10 mouse cellular contexts compared by ENCODE assay signal in genomic region chr6:147099458-147100277, GRCm38 (mm10). TPM values are rescaled to one million over a fixed set of nuclear protein-coding genes. Genes with fewer than 3 reads are reported as not detected.
DNase-seq lines count a peak whose midpoint lies in the region; TF ChIP-seq lines count a peak whose summit lies in the region.
"Had no signal": no experiment of that assay in that cellular context is flagged by ENCODE, and none has a peak within 500 bp of the region (broad histone marks: within the 10 kb centered on the region; RNA-seq: fewer than 3 reads in every experiment).

No protein-coding gene starts in this region.

- in situ Hi-C loops in CH12.LX (cut with MboI; ENCODE audit: low pct_ligation_motif_present, low pct_unique_long_range_greater_than_20kb, low sequenced_read_pairs): loop anchor here (10.0 kb wide), 1 partner anchor 135 kb away; no protein-coding TSS in a partner anchor

- H3K9me3 ChIP-seq in heart, embryonic 10.5 days: no peaks in the 10 kb centered on the region
- H3K9me3 ChIP-seq in CH12.LX (replicated peaks; ENCODE audit: low read length): no peaks in the 10 kb centered on the region
- H3K9me3 ChIP-seq: midbrain, embryonic 10.5 days had no signal

- 78% methylated on average over 19 of the region's 19 CpGs for WGBS in heart, embryonic 10.5 days
- WGBS in small intestine, adult 2 months: 41% methylated on average over 19 of the region's 19 CpGs

- no peak overlapping the region for H3K27ac ChIP-seq in heart, embryonic 10.5 days
- H3K27ac ChIP-seq in CH12.LX (ENCODE audit: insufficient read depth, low read depth): peak overlapping the region; percentile 47
- H3K27ac ChIP-seq in small intestine, adult 2 months (ENCODE audit: insufficient read depth, low read depth, low read length): 0 out of 2 replicates have a peak overlapping the region, but pooled peaks have one; percentile 48
- H3K27ac ChIP-seq: midbrain, embryonic 10.5 days had no signal

- H3K4me1 ChIP-seq in heart, embryonic 10.5 days: peaks cover 31% of the 10 kb centered on the region
- peaks cover 14 to 65% of the 10 kb centered on the region in 2 experiments for H3K4me1 ChIP-seq in CH12.LX (ENCODE audit: control insufficient read depth in 1 of 2, insufficient read depth in 2 of 2)
- no peaks in the 10 kb centered on the region for H3K4me1 ChIP-seq in small intestine, adult 2 months (ENCODE audit: control insufficient read depth, insufficient read depth, insufficient read length, low read length)

- dilution Hi-C loops in CH12.LX (cut with MboI; ENCODE audit: extremely low pct_ligation_motif_present, extremely low pct_unique_long_range_greater_than_20kb, low sequenced_read_pairs): no loop called here

- peaks cover 54% of the 10 kb centered on the region for H3K79me2 ChIP-seq in CH12.LX (replicated peaks; ENCODE audit: control insufficient read depth, extremely low read depth, insufficient read depth, poor library complexity, severe bottlenecking)

- no peak; the same call in 1 of the 2 replicates for TF ChIP-seq EP300 in CH12.LX (IDR thresholded peaks at IDR 0.05; ENCODE audit: low read length)

- no peaks in the 10 kb centered on the region for H3K27me3 ChIP-seq in heart, embryonic 10.5 days (ENCODE audit: insufficient read depth, poor library complexity, severe bottlenecking)
- no peaks in the 10 kb centered on the region for H3K27me3 ChIP-seq in CH12.LX (replicated peaks)
- H3K27me3 ChIP-seq in small intestine, adult 2 months (ENCODE audit: control insufficient read depth, insufficient read depth, low read length): no peaks in the 10 kb centered on the region

- H3K4me2 ChIP-seq in CH12.LX (ENCODE audit: insufficient read depth, low read depth, poor library complexity, severe bottlenecking): peak overlapping the region; percentile 78

- TF ChIP-seq POLR2A in CH12.LX (IDR thresholded peaks at IDR 0.05; ENCODE audit: low read depth, low read length): no peak
- no peak for TF ChIP-seq POLR2A in small intestine, adult 2 months (IDR thresholded peaks at IDR 0.05; ENCODE audit: low read depth, low read length)

- H3K4me3 ChIP-seq in heart, embryonic 10.5 days: no peak overlapping the region
- peak overlapping the region in 1 of 3 experiments; percentile 2 for H3K4me3 ChIP-seq in CH12.LX (replicated peaks in 1 of 3; ENCODE audit: low read depth in 2 of 3, low read length in 2 of 3, poor library complexity in 1 of 3)
- peak overlapping the region; percentile 44 for H3K4me3 ChIP-seq in small intestine, adult 2 months (ENCODE audit: low read depth, low read length)
- H3K4me3 ChIP-seq: midbrain, embryonic 10.5 days had no signal

- TF ChIP-seq CTCF in CH12.LX (conservative IDR thresholded peaks at IDR 0.05 in 1 of 2, IDR thresholded peaks at IDR 0.05 in 1 of 2; ENCODE audit: low read depth in 2 of 2, low read length in 2 of 2): no peak
- no peak for TF ChIP-seq CTCF in small intestine, adult 2 months (IDR thresholded peaks at IDR 0.05; ENCODE audit: extremely low read depth, insufficient read length, insufficient replicate concordance, low read depth, low read length)

- peaks cover 45% of the 10 kb centered on the region for H3K36me3 ChIP-seq in heart, embryonic 10.5 days
- H3K36me3 ChIP-seq in CH12.LX (replicated peaks in 1 of 2; ENCODE audit: control insufficient read depth in 1 of 2, insufficient read depth in 1 of 2, low read length in 1 of 2): peaks cover 49 to 66% of the 10 kb centered on the region in 2 experiments
- peaks cover 8% of the 10 kb centered on the region for H3K36me3 ChIP-seq in small intestine, adult 2 months (ENCODE audit: control insufficient read depth, insufficient read depth, low read length)

- no peak for TF ChIP-seq RAD21 in CH12.LX (IDR thresholded peaks at IDR 0.05; ENCODE audit: low read depth, low read length)

- DNase-seq in heart, embryonic 10.5 days (ENCODE audit: low spot score): peak; percentile 72
- DNase-seq in heart, adult 18-20 months: no peak
- peak; percentile 58 for DNase-seq in CH12.LX (ENCODE audit: extremely low read depth)
- DNase-seq in kidney, adult 9 months: peak; percentile 41
- no peak for DNase-seq in urinary bladder, postnatal 36 days (ENCODE audit: low spot score in 2 of 2)
- DNase-seq in right cerebral cortex, postnatal 14 days: no peak
- no peak for DNase-seq in adrenal gland, adult 18-20 months (ENCODE audit: low spot score in 2 of 2)
- DNase-seq: adrenal gland, postnatal 25 days had no signal

- H3K9ac ChIP-seq in CH12.LX (ENCODE audit: insufficient read depth, low read depth): 0 out of 2 replicates have a peak overlapping the region, but pooled peaks have one; percentile 0

TF ChIP-seq in CH12.LX, 34 proteins besides CTCF, POLR2A, EP300 and RAD21:
- TF ChIP-seq MAZ (IDR thresholded peaks at IDR 0.05; ENCODE audit: low read depth, low read length): no peak
- no peak for TF ChIP-seq TBP (conservative IDR thresholded peaks at IDR 0.05; ENCODE audit: low read depth, low read length)
- TF ChIP-seq USF1 (IDR thresholded peaks at IDR 0.05; ENCODE audit: low read depth, low read length): no peak
- TF ChIP-seq MEF2A (IDR thresholded peaks at IDR 0.05; ENCODE audit: borderline replicate concordance, low read depth, low read length): peak; percentile 1; the same call in 1 of the 2 replicates
- no peak for TF ChIP-seq TCF12 (IDR thresholded peaks at IDR 0.05; ENCODE audit: low read depth, low read length)
- TF ChIP-seq BHLHE40 (IDR thresholded peaks at IDR 0.05; ENCODE audit: low read depth, low read length): 0 out of 2 replicates have a peak, but pooled peaks have one; percentile 6
- TF ChIP-seq MAX (IDR thresholded peaks at IDR 0.05; ENCODE audit: low read length): 0 out of 2 replicates have a peak, but pooled peaks have one; percentile 12
- TF ChIP-seq MXI1 (IDR thresholded peaks at IDR 0.05; ENCODE audit: low read depth, low read length): peak; percentile 2; the same call in 1 of the 2 replicates
- peak; percentile 55 for TF ChIP-seq IRF4 (IDR thresholded peaks at IDR 0.05; ENCODE audit: low read depth, low read length)
TF ChIP-seq in CH12.LX: peak in this region for 5.

RNA-seq across cellular contexts. Expression of gene Klhl42, which starts 8.5 kb away (rescaled TPM):
- 5.2 and 5.7 TPM in 2 replicates for polyA plus RNA-seq in heart, embryonic 10.5 days (2016; fragmentation: Nextera tagmentation; extraction: Ambion mirVana)
- total RNA-seq in heart, adult 18-20 months (2021): 1 to 10 TPM; 4.2 to 5.0 TPM
- 7.4 and 8.0 TPM in 2 replicates for total RNA-seq in CH12.LX (2012; rRNA removed)
- total RNA-seq in CH12.LX (2014; rRNA removed): 3.6 and 4.5 TPM in 2 replicates
- 2.5 and 2.7 TPM in 2 replicates for polyA plus RNA-seq in CH12.LX (2012; ENCODE audit: insufficient read length, low read depth)
- 3.9 and 6.4 TPM in 2 replicates for polyA plus RNA-seq in small intestine, adult 2 months (2012; rRNA removed)
- 10 to 100 TPM; 16.5 to 25.6 TPM for total RNA-seq in adrenal gland, adult 18-20 months (2021)

RNA-seq across cellular contexts. Expression of gene Mansc4, which starts 12.8 kb away (rescaled TPM):
- polyA plus RNA-seq in heart, embryonic 10.5 days (2016; fragmentation: Nextera tagmentation; extraction: Ambion mirVana): 0.59 TPM in 1 of 2 replicates, not detected in the other
- not detected for total RNA-seq in heart, adult 18-20 months (2021)
- total RNA-seq in CH12.LX (2012; rRNA removed) (not detected in 2 replicates), CH12.LX (2014; rRNA removed) (not detected in 2 replicates)
- polyA plus RNA-seq in CH12.LX (2012; ENCODE audit: insufficient read length, low read depth): 0.20 TPM in 1 of 2 replicates, not detected in the other
- 0.24 TPM in 1 of 2 replicates, not detected in the other for polyA plus RNA-seq in small intestine, adult 2 months (2012; rRNA removed)
- total RNA-seq in adrenal gland, adult 18-20 months (2021): under 1 TPM in 1 of 2 experiments, not detected in 1; 0.27 TPM
- total RNA-seq: adrenal gland, postnatal 25 days had no signal

RNA-seq across cellular contexts. Expression of gene Mrps35, which starts 57.1 kb away (rescaled TPM):
- 129 and 136 TPM in 2 replicates for polyA plus RNA-seq in heart, embryonic 10.5 days (2016; fragmentation: Nextera tagmentation; extraction: Ambion mirVana)
- total RNA-seq in heart, adult 18-20 months (2021): 100 to 1,000 TPM; 170 to 189 TPM
- 84.2 and 86.1 TPM in 2 replicates for total RNA-seq in CH12.LX (2012; rRNA removed)
- 36.6 and 58.4 TPM in 2 replicates for total RNA-seq in CH12.LX (2014; rRNA removed)
- 141 and 194 TPM in 2 replicates for polyA plus RNA-seq in CH12.LX (2012; ENCODE audit: insufficient read length, low read depth)
- 3.8 and 7.7 TPM in 2 replicates for polyA plus RNA-seq in small intestine, adult 2 months (2012; rRNA removed)
- total RNA-seq in adrenal gland, adult 18-20 months (2021): 100 to 1,000 TPM in 1 of 2 experiments, 10 to 100 TPM in 1; 80.3 to 102 TPM

Comparison
In these comparisons a context has a peak if more than half of its experiments do, and no peak if none do; other contexts are left out.
1. DNase-seq: peak in heart, embryonic 10.5 days (single experiment), CH12.LX (single experiment) and kidney, adult 9 months (single experiment); none in heart, adult 18-20 months (0 of 2), urinary bladder, postnatal 36 days (0 of 2), right cerebral cortex, postnatal 14 days (single experiment) and adrenal gland, adult 18-20 months (0 of 2).